Mouse (Mus musculus): Measurements from ENCODE around the gene Spag6. TPM values are rescaled to one million over a fixed set of nuclear protein-coding genes. Genes with fewer than 3 reads are reported as not detected.

Gene Spag6
- 0.53 TPM for polyA plus RNA-seq (2017; shearing (Covaris generic))

DNA sequence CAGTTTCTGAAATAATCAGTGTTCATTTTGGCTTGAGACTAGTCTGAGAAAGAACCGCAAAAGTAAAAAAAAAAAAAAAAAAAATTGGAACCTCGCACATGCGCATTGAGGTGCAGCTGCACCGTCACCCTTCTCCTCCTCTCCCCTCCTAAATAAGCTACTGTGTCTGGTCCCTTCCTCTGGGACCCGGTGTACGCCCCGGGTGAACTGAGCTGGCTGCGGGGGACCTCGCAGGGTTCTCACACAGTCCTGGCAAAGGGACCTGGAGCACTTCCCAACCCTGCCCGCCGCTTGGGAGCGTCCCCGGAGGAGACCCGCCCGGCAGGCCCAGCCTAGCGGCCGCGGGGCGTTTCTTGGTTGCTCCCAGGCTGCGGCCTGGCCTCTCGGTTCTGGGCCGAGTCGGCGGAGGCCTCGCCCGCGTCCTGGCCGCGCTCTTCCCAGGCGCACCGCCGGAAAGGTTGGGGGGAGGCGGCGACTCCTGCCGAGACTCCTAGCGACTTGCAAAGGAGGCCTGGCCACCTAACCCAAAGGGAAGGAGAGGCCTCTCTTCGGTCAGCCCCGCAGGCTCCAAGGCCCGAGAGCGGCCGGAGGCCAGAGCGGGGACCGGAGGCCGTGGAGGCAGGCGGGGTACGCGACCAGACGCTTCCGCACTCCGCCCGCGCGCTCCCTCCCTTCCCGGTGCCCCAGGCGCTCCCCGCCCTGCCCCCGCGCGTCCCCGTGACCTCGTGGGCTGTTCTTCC lies at the start of gene Spag6:
Gene Spag6 (plus strand): TSS at position 162 of the 740 bp plus-strand sequence.

DNA sequence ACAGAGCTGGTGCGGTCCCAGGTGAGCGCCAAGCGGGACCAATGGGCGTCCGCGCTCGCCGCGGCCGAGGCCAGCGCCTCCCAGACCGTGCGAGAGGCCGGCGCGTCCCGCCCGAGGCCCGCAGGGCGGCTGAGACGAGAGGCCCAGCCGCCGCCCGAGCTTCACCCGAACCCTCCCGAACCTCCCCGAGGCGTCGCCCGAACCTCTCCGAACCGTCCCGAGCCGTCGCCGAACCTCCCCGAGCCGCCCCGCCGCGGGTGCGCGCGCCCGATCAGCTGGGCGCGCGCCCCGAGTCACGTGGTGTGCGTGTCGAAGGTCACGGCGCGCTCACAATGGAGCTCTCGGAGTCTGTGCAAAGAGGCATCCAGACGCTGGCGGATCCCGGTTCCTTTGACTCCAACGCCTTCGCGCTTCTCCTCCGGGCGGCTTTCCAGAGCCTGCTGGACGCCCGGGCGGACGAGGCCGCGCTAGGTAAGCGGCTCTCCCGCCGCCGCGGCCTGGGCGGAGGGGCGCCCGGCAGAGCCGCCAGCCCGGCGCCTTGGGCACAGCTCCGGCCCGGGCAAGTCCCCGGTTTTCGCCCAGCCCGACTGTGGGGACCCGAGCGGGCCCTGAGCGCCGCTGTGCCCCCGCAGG lies 21.6 kb upstream of the Spag6 start, which contains the start of gene Commd3:
Gene Commd3 (plus strand): TSS at position 252 of the 633 bp plus-strand sequence.

DNA sequence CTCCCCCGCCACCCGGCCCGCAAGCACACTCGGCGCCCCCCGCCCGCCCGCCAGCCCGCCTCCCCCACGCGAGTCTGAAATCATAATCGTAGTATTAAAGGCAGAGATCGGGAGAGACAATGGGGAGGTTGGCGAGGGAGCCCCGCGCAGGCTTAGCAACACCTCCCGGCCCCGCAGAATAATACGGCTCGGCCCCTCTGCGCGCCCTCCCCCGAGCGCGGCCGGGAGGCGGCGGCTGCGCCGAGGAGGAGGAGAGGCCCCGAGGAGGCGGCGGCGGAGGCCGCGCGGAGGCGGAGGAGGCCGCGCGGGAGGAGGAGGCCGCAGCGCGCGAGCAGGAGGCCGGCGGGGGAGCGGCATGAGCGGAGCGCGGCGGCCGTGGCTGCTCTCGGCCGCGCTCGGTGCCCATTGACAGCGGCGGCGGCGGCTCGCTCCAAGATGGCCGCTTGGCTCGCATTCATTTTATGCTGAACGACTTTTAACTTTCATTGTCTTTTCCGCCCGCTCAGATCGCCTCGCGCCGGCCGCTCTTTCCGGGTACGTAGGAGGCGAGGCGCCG lies 16.8 kb upstream of the Spag6 start, which contains the start of gene Bmi1:
Gene Bmi1 (plus strand): TSS at position 83 of the 556 bp plus-strand sequence.

Other genes with a start within 250 kb of the Spag6 start
- 192 TPM for gene Commd3, start 21.6 kb upstream of the Spag6 start, polyA plus RNA-seq (2017; shearing (Covaris generic))
- gene Bmi1, start 17.0 kb upstream of the Spag6 start, polyA plus RNA-seq (2017; shearing (Covaris generic)) = 7.3 TPM

Measured in activated CD4-positive, CD25-positive, alpha-beta regulatory T cell, adult 9 weeks (primary cell).